Mouse (Mus musculus): ENCODE measurements around the gene Scgb2b21. TPM values are rescaled to one million over a fixed set of nuclear protein-coding genes. Genes with fewer than 3 reads are reported as not detected.
"Not testable (repeated sequence)": the region's sequence is repeated elsewhere in the genome, so short reads cannot be mapped to it uniquely, and the experiment has no call there.

Gene Scgb2b21
- not detected in 2 replicates for total RNA-seq (2014; rRNA removed)
- not detected in 2 replicates for polyA plus RNA-seq (2015; fragmentation: Nextera tagmentation; extraction: Ambion mirVana)

DNA sequence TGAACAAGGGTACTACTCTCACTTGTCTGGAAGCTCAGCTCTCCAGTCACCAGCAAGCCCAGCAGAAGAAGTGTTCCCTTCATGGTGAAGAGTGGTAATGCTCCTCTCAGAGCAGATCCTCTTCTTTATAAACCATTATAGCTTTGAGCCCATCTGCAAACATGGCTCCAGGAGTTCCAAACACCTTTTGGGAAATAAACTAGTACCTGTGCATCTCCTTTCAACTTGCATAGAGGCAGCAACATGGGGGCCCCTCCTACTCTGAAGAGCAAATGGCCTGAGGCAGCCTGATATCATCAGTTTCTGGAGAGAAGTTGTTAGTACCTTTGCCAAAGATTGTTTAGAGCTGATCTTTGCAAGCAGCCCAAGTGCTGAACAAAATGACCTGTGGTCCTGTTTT lies at the start of gene Scgb2b21:
Scgb2b21 (minus strand) TSS at position 101 of the 400 bp plus-strand sequence.
- no peak within 1 kb of the TSS for H3K27ac ChIP-seq
- H3K27me3 ChIP-seq (ENCODE audit: insufficient read depth, low read length): no peaks in the 10 kb centered on the region
- H3K4me2 ChIP-seq (ENCODE audit: low read depth, low read length): no peak within 1 kb of the TSS
- ATAC-seq: no peak
- no peak within 1 kb of the TSS for H3K4me3 ChIP-seq (ENCODE audit: low read length)
- no peaks in the 10 kb centered on the region for H3K4me1 ChIP-seq (ENCODE audit: insufficient read depth, low read length)
- no peak for DNase-seq (ENCODE audit: low spot score)
- H3K9me3 ChIP-seq (ENCODE audit: low read length): peaks cover 18% of the 10 kb centered on the region; the same call in 1 of the 2 replicates
- no peak for TF ChIP-seq CTCF (IDR thresholded peaks at IDR 0.05; ENCODE audit: low read depth)
- H3K36me3 ChIP-seq (ENCODE audit: insufficient read depth, low read length): no peaks in the 10 kb centered on the region
- no peak within 1 kb of the TSS for H3K9ac ChIP-seq (replicated peaks; ENCODE audit: low read length)

DNA sequence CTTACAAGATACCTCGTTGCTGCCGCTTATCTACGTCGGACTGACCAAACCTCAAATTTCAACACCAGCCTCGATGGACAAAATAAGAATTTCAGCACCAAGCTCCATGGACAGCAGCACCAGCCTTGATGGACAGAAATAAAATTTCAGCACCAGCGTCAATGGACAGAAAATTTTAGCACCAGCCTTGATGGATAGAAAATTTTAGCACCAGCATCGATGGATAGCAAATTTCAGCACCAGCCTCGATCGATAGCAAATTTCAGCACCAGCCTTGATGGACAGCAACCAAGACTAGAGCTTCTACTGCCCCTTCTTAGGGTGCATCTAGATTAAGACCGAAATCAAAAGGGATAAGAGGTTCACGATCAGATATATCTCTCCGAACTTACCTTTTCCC lies 23.2 kb upstream of the Scgb2b21 start:
- not testable (repeated sequence) for ATAC-seq; H3K4me2 ChIP-seq (ENCODE audit: low read depth, low read length); H3K4me1 ChIP-seq (ENCODE audit: insufficient read depth, low read length); H3K36me3 ChIP-seq (ENCODE audit: insufficient read depth, low read length); H3K9me3 ChIP-seq (ENCODE audit: low read length); H3K27ac ChIP-seq; H3K9ac ChIP-seq (replicated peaks; ENCODE audit: low read length); H3K4me3 ChIP-seq (ENCODE audit: low read length); DNase-seq (ENCODE audit: low spot score); H3K27me3 ChIP-seq (ENCODE audit: insufficient read depth, low read length)
- 90% methylated on average over 12 of the region's 12 CpGs for WGBS

Other genes with a start within 250 kb of the Scgb2b21 start
- not detected in 2 replicates for gene Scgb2b19, start 240.1 kb downstream of the Scgb2b21 start, total RNA-seq (2014; rRNA removed)
- gene Scgb2b19, start 240.1 kb downstream of the Scgb2b21 start, polyA plus RNA-seq (2015; fragmentation: Nextera tagmentation; extraction: Ambion mirVana): not detected in 2 replicates
- not detected in 2 replicates for gene Scgb1b19, start 233.2 kb downstream of the Scgb2b21 start, total RNA-seq (2014; rRNA removed)
- gene Scgb1b19, start 233.2 kb downstream of the Scgb2b21 start, polyA plus RNA-seq (2015; fragmentation: Nextera tagmentation; extraction: Ambion mirVana): not detected in 2 replicates
- gene Scgb2b20, start 154.1 kb downstream of the Scgb2b21 start, total RNA-seq (2014; rRNA removed): not detected in 2 replicates
- not detected in 2 replicates for gene Scgb2b20, start 154.1 kb downstream of the Scgb2b21 start, polyA plus RNA-seq (2015; fragmentation: Nextera tagmentation; extraction: Ambion mirVana)
- gene Scgb1b20, start 147.2 kb downstream of the Scgb2b21 start, total RNA-seq (2014; rRNA removed): not detected in 2 replicates
- not detected in 2 replicates for gene Scgb1b20, start 147.2 kb downstream of the Scgb2b21 start, polyA plus RNA-seq (2015; fragmentation: Nextera tagmentation; extraction: Ambion mirVana)
- not detected in 2 replicates for gene Scgb2b24, start 218.9 kb upstream of the Scgb2b21 start, total RNA-seq (2014; rRNA removed)
- gene Scgb2b24, start 218.9 kb upstream of the Scgb2b21 start, polyA plus RNA-seq (2015; fragmentation: Nextera tagmentation; extraction: Ambion mirVana): not detected in 2 replicates
- gene Scgb1b24, start 223.3 kb upstream of the Scgb2b21 start, total RNA-seq (2014; rRNA removed): not detected in 2 replicates
- gene Scgb1b24, start 223.3 kb upstream of the Scgb2b21 start, polyA plus RNA-seq (2015; fragmentation: Nextera tagmentation; extraction: Ambion mirVana): not detected in 2 replicates

Measured in hindbrain, postnatal 0 days (tissue).